Mouse (Mus musculus) limb, embryonic 14.5 days (tissue): ENCODE data around the gene Nfx1. TPM values are rescaled to one million over a fixed set of nuclear protein-coding genes. Genes with fewer than 3 reads are reported as not detected.

ENCODE experiments used
- ATAC-seq: fragments of 200-750 bp; cut with Nextera tagmentation; 2 replicates; pipeline ENCODE4 v1.8.0; 2017; ENCODE audit warnings: low read depth, moderate number of reproducible peaks, moderate TSS enrichment; ENCODE audit not compliant: low FRiP score
- DNase-seq: peaks from one replicate; pipeline ENCODE4 v3.0.0-alpha.2; 2015; ENCODE audit warnings: low spot score
- H3K27ac ChIP-seq: fragments of 300-500 bp; sonication (generic); replicated peaks from 2 replicates; pipeline ENCODE4 v1.5.1; 2014; ENCODE audit warnings: low read depth, mild to moderate bottlenecking, low read length, moderate library complexity, mixed read lengths
- H3K27me3 ChIP-seq: fragments of 300-500 bp; sonication (generic); 2 replicates; pipeline ENCODE4 v1.6.1; 2014; ENCODE audit warnings: low read length, mixed read lengths; ENCODE audit not compliant: control insufficient read depth, insufficient read depth
- H3K36me3 ChIP-seq: fragments of 300-500 bp; sonication (generic); 2 replicates; pipeline ENCODE4 v1.6.1; 2014; ENCODE audit warnings: mild to moderate bottlenecking, low read length, moderate library complexity, mixed read lengths; ENCODE audit not compliant: control insufficient read depth, insufficient read depth
- H3K4me1 ChIP-seq: fragments of 300-500 bp; sonication (generic); 2 replicates; pipeline ENCODE4 v1.6.1; 2014; ENCODE audit warnings: antibody characterized with exemption, low read length, mixed read lengths; ENCODE audit not compliant: control insufficient read depth, insufficient read depth
- H3K4me2 ChIP-seq: fragments of 300-500 bp; sonication (generic); replicated peaks from 2 replicates; pipeline ENCODE4 v1.6.1; 2014; ENCODE audit warnings: low read depth, mild to moderate bottlenecking, low read length, moderate library complexity; ENCODE audit not compliant: severe bottlenecking
- H3K4me3 ChIP-seq: fragments of 300-500 bp; sonication (generic); replicated peaks from 2 replicates; pipeline ENCODE4 v1.5.1; 2014; ENCODE audit warnings: low read length
- H3K9ac ChIP-seq: fragments of 300-500 bp; sonication (generic); 2 replicates; pipeline ENCODE4 v1.6.1; 2014; ENCODE audit warnings: mild to moderate bottlenecking, low read depth, low read length, moderate library complexity; ENCODE audit not compliant: severe bottlenecking
- H3K9me3 ChIP-seq: fragments of 300-500 bp; sonication (generic); 2 replicates; pipeline ENCODE4 v1.6.1; 2016; ENCODE audit warnings: low read length; ENCODE audit not compliant: control insufficient read depth
- POLR2A ChIP-seq: fragments of 200-500 bp; IDR thresholded peaks from 2 replicates; pipeline ENCODE4 v1.8.0; 2012; ENCODE audit warnings: inconsistent platforms, mild to moderate bottlenecking, moderate library complexity, borderline replicate concordance; ENCODE audit not compliant: insufficient read depth, insufficient read length; ENCODE audit errors: extremely low read depth
- WGBS: fragments of 180-500 bp; shearing (Covaris S2); extraction: QIAGEN DNeasy Blood & Tissue Kit; methylation state at CpG from one replicate; pipeline ENCODE4 v1.1.7; 2014; 5-methylcytosine and 5-hydroxymethylcytosine counted together
- polyA plus RNA-seq, 2 experiments: library from polyadenylated mRNA; depleted of rRNA in 1 of 2; stranded (reverse) in 1 of 2; unstranded in 1 of 2; fragments of >200 nt; fragmentation: Nextera tagmentation in 1 of 2; extraction: Ambion mirVana in 1 of 2; gene quantifications; 2 replicates each; pipeline versions ENCODE4 v1.2.1 to v1.2.3; 2012 to 2014

The Nfx1 gene
- polyA plus RNA-seq, 2 experiments, result 88.8 to 91.4 TPM

- Histone ChIP-seq H3K9ac (no peak overlapping the region), H3K27ac (no peak overlapping the region), H3K4me2 (no peak overlapping the region), H3K4me1 (no peaks in the 10 kb centered on the region), H3K4me3 (no peak overlapping the region), H3K9me3 (no peaks in the 10 kb centered on the region), H3K36me3 (peaks cover 85% of the 10 kb centered on the region), H3K27me3 (no peaks in the 10 kb centered on the region)
- no peak for TF ChIP-seq POLR2A
- ATAC-seq (no peak), DNase-seq (no peak)
- WGBS, result 93% methylated on average over 3 of the region's 3 CpGs
These were observed 42.6 kb downstream of the Nfx1 start for GRCm38 (mm10) chr4:41013351-41013750.

- no peaks in the 10 kb centered on the region for H3K9me3 ChIP-seq
- no peak overlapping the region for H3K27ac ChIP-seq
- ATAC-seq (no peak), DNase-seq (no peak)
- no peaks in the 10 kb centered on the region for H3K27me3 ChIP-seq
- no peak overlapping the region for H3K9ac ChIP-seq
- 93% methylated on average over 5 of the region's 5 CpGs for WGBS
- H3K36me3 ChIP-seq, result peaks cover 80% of the 10 kb centered on the region
- no peak for TF ChIP-seq POLR2A
- H3K4me2 ChIP-seq, result no peak overlapping the region
- H3K4me1 ChIP-seq, result no peaks in the 10 kb centered on the region
- H3K4me3 ChIP-seq, result no peak overlapping the region
These were observed 45.1 kb downstream of the Nfx1 start for GRCm38 (mm10) chr4:41015798-41016197.

DNA sequence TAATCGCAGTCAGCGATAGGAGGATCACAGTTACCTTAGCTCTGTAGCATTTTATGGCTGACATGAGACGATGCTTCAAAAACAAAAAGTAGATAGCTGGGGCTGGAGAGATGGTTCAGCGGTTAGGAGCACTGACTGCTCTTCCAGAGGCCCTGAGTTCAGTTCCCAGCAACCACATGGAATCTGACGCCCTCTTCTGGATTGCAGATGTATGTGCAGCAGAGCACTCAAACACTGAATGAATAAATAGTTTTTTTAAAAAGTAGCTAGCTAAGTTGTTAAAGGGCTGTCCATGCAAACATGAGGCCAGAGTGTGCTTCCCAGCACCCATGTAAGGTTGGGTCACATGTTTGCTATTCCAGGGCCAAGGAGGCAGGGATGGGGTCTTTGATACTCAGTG is 50.4 kb downstream of the Nfx1 start:
- H3K4me2 ChIP-seq, result no peak overlapping the region
- no peak overlapping the region for H3K9ac ChIP-seq
- no peaks in the 10 kb centered on the region for H3K4me1 ChIP-seq
- no peak overlapping the region for H3K27ac ChIP-seq
- DNase-seq (no peak), ATAC-seq (no peak)
- H3K36me3 ChIP-seq, result peaks cover 71% of the 10 kb centered on the region
- WGBS, result 89% methylated on average over 5 of the region's 5 CpGs
- TF ChIP-seq POLR2A, result no peak
- H3K9me3 ChIP-seq, result no peaks in the 10 kb centered on the region
- no peaks in the 10 kb centered on the region for H3K27me3 ChIP-seq
- no peak overlapping the region for H3K4me3 ChIP-seq

DNA sequence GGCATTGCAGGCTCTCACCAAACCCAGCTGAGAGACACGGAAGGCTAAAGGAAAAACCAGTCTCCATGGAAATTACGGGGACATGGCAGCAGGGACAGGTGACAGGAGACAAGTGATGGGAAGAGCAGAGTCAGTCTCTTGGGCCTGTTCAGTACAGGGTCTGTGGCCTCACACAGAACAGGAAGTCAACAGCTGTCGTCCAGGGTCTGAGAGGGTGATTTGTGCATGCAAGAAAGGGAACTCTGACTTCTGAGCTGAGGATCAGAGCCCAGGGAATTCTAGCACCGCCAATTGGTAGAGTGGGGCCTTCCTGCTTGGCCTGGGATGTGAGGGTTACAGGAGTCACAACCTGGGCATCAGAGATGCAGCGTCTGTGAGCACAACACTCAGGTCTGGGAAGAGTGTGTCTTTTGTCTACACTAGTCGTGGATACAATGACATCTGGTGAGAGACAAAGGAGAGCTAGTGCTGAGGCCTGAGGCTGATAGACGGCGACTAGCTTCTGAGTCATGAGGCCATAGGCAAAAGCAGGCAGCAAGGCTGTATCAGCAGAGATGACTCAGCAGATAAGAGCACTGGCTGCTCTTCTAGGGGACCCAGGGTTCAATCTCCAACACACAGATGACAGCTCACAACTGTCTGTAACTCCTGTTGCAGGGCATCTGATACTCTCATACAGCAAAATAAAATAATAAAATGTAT is 55.5 kb downstream of the Nfx1 start:
- no peak overlapping the region for H3K4me3 ChIP-seq
- DNase-seq, result no peak
- TF ChIP-seq POLR2A, result no peak
- no peak overlapping the region for H3K9ac ChIP-seq
- H3K4me1 ChIP-seq, result no peaks in the 10 kb centered on the region
- H3K4me2 ChIP-seq, result no peak overlapping the region
- H3K9me3 ChIP-seq, result no peaks in the 10 kb centered on the region
- no peak for ATAC-seq
- no peaks in the 10 kb centered on the region for H3K27me3 ChIP-seq
- 60% methylated on average over 8 of the region's 8 CpGs for WGBS
- no peak overlapping the region for H3K27ac ChIP-seq
- H3K36me3 ChIP-seq, result peaks cover 57% of the 10 kb centered on the region

GRCm38 (mm10) chr4:41027872-41028271 is 57.2 kb downstream of the Nfx1 start:
- no peak for ATAC-seq
- H3K9me3 ChIP-seq, result no peaks in the 10 kb centered on the region
- no peak overlapping the region for H3K4me3 ChIP-seq
- H3K4me2 ChIP-seq, result no peak overlapping the region
- WGBS, result 88% methylated on average over 3 of the region's 3 CpGs
- H3K27me3 ChIP-seq, result no peaks in the 10 kb centered on the region
- no peak for DNase-seq
- no peak for TF ChIP-seq POLR2A
- no peak overlapping the region for H3K9ac ChIP-seq
- no peaks in the 10 kb centered on the region for H3K4me1 ChIP-seq
- H3K36me3 ChIP-seq, result peaks cover 45% of the 10 kb centered on the region
- no peak overlapping the region for H3K27ac ChIP-seq
